Mouse (Mus musculus): ENCODE results near the gene Ppif. TPM values are rescaled to one million over a fixed set of nuclear protein-coding genes. Genes with fewer than 3 reads are reported as not detected.

The Ppif gene
- total RNA-seq, 1 experiment from 2014 or later = 7.9 TPM

- no peak for ATAC-seq (replicated peaks; ENCODE audit: insufficient number of reproducible peaks, low FRiP score, low TSS enrichment, poor library complexity, severe bottlenecking)
These were observed 6.7 kb upstream of the Ppif start for GRCm38 (mm10) chr14:25686983-25687901.

- no peak for ATAC-seq (replicated peaks; ENCODE audit: insufficient number of reproducible peaks, low FRiP score, low TSS enrichment, poor library complexity, severe bottlenecking)
These were observed 575 bp upstream of the Ppif start for GRCm38 (mm10) chr14:25693271-25693887.

GRCm38 (mm10) chr14:25694569-25694897 is 579 bp downstream of the Ppif start:
- no peak for ATAC-seq (replicated peaks; ENCODE audit: insufficient number of reproducible peaks, low FRiP score, low TSS enrichment, poor library complexity, severe bottlenecking)

GRCm38 (mm10) chr14:25695059-25695458 is 1.1 kb downstream of the Ppif start:
- no peak for ATAC-seq (replicated peaks; ENCODE audit: insufficient number of reproducible peaks, low FRiP score, low TSS enrichment, poor library complexity, severe bottlenecking)

- no peak for ATAC-seq (replicated peaks; ENCODE audit: insufficient number of reproducible peaks, low FRiP score, low TSS enrichment, poor library complexity, severe bottlenecking)
These were observed 2.4 kb downstream of the Ppif start for GRCm38 (mm10) chr14:25696356-25696755.

GRCm38 (mm10) chr14:25701986-25702385 is 8.0 kb downstream of the Ppif start:
- ATAC-seq (replicated peaks; ENCODE audit: insufficient number of reproducible peaks, low FRiP score, low TSS enrichment, poor library complexity, severe bottlenecking) = no peak

- peak; percentile 52; the same call in 1 of the 2 replicates for ATAC-seq (replicated peaks; ENCODE audit: insufficient number of reproducible peaks, low FRiP score, low TSS enrichment, poor library complexity, severe bottlenecking)
These were observed 13.8 kb downstream of the Ppif start for GRCm38 (mm10) chr14:25707691-25708181.

- no peak for ATAC-seq (replicated peaks; ENCODE audit: insufficient number of reproducible peaks, low FRiP score, low TSS enrichment, poor library complexity, severe bottlenecking)
These were observed 14.5 kb downstream of the Ppif start for GRCm38 (mm10) chr14:25708451-25708850.

GRCm38 (mm10) chr14:25708917-25709316 is 15.0 kb downstream of the Ppif start:
- ATAC-seq (replicated peaks; ENCODE audit: insufficient number of reproducible peaks, low FRiP score, low TSS enrichment, poor library complexity, severe bottlenecking) = no peak

- no peak for ATAC-seq (replicated peaks; ENCODE audit: insufficient number of reproducible peaks, low FRiP score, low TSS enrichment, poor library complexity, severe bottlenecking)
These were observed 16.1 kb downstream of the Ppif start for GRCm38 (mm10) chr14:25710073-25710472.

GRCm38 (mm10) chr14:25710681-25711080 is 16.7 kb downstream of the Ppif start:
- ATAC-seq (replicated peaks; ENCODE audit: insufficient number of reproducible peaks, low FRiP score, low TSS enrichment, poor library complexity, severe bottlenecking) = no peak

- ATAC-seq (replicated peaks; ENCODE audit: insufficient number of reproducible peaks, low FRiP score, low TSS enrichment, poor library complexity, severe bottlenecking) = no peak
These were observed 17.2 kb downstream of the Ppif start for GRCm38 (mm10) chr14:25711177-25711576.

GRCm38 (mm10) chr14:25711602-25712001 is 17.6 kb downstream of the Ppif start:
- ATAC-seq (replicated peaks; ENCODE audit: insufficient number of reproducible peaks, low FRiP score, low TSS enrichment, poor library complexity, severe bottlenecking) = no peak

- no peak for ATAC-seq (replicated peaks; ENCODE audit: insufficient number of reproducible peaks, low FRiP score, low TSS enrichment, poor library complexity, severe bottlenecking)
These were observed 19.5 kb downstream of the Ppif start for GRCm38 (mm10) chr14:25713443-25713842.

- no peak for ATAC-seq (replicated peaks; ENCODE audit: insufficient number of reproducible peaks, low FRiP score, low TSS enrichment, poor library complexity, severe bottlenecking)
These were observed 22.6 kb downstream of the Ppif start for GRCm38 (mm10) chr14:25716528-25716927.

GRCm38 (mm10) chr14:25717718-25718117 is 23.8 kb downstream of the Ppif start:
- no peak for ATAC-seq (replicated peaks; ENCODE audit: insufficient number of reproducible peaks, low FRiP score, low TSS enrichment, poor library complexity, severe bottlenecking)

GRCm38 (mm10) chr14:25718471-25718870 is 24.5 kb downstream of the Ppif start:
- ATAC-seq (replicated peaks; ENCODE audit: insufficient number of reproducible peaks, low FRiP score, low TSS enrichment, poor library complexity, severe bottlenecking) = no peak

- no peak for ATAC-seq (replicated peaks; ENCODE audit: insufficient number of reproducible peaks, low FRiP score, low TSS enrichment, poor library complexity, severe bottlenecking)
These were observed 25.4 kb downstream of the Ppif start for GRCm38 (mm10) chr14:25719371-25719770.

GRCm38 (mm10) chr14:25720962-25721707 is 27.2 kb downstream of the Ppif start:
- no peak for ATAC-seq (replicated peaks; ENCODE audit: insufficient number of reproducible peaks, low FRiP score, low TSS enrichment, poor library complexity, severe bottlenecking)
